20 mouse cellular contexts compared by ENCODE assay signal in genomic region chr4:86710666-86711215, GRCm38 (mm10). TPM values are rescaled to one million over a fixed set of nuclear protein-coding genes. Genes with fewer than 3 reads are reported as not detected.
A peak's percentile ranks its signal among the peaks of the same experiment; 100 is the strongest.
DNase-seq lines count a peak whose midpoint lies in the region; ATAC-seq lines count a peak whose summit lies in the region.
"Had no signal": no experiment of that assay in that cellular context is flagged by ENCODE, and none has a peak within 500 bp of the region (broad histone marks: within the 10 kb centered on the region; RNA-seq: fewer than 3 reads in every experiment).

No protein-coding gene starts in this region.

- no peaks in the 10 kb centered on the region for H3K4me1 ChIP-seq in heart, embryonic 16.5 days (ENCODE audit: control insufficient read depth, insufficient read depth, low read length)
- no peaks in the 10 kb centered on the region for H3K4me1 ChIP-seq in stomach, embryonic 15.5 days
- H3K4me1 ChIP-seq: hindbrain, embryonic 12.5 days; liver, embryonic 12.5 days; midbrain, embryonic 12.5 days; neural tube, embryonic 12.5 days had no signal

- intact Hi-C loops in heart, postnatal 10 days (cut with DNase I) = no loop called here

- H3K4me2 ChIP-seq in heart, embryonic 16.5 days (ENCODE audit: low read depth, low read length) = no peak overlapping the region
- no peak overlapping the region for H3K4me2 ChIP-seq in stomach, embryonic 15.5 days
- H3K4me2 ChIP-seq: embryonic facial prominence, embryonic 12.5 days; hindbrain, embryonic 12.5 days; liver, embryonic 12.5 days; lung, embryonic 14.5 days; midbrain, embryonic 12.5 days; neural tube, embryonic 12.5 days had no signal

- no peak for DNase-seq in heart, postnatal 10 days
- DNase-seq in 416B (ENCODE audit: low read depth) (peak; percentile 84), R1 (ENCODE audit: low read depth, low spot score) (peak; percentile 65)
- DNase-seq in cerebellum, postnatal 36 days = no peak
- DNase-seq in lung, postnatal 4 days = no peak
- DNase-seq: heart, postnatal 14 days; kidney, adult 2 months; kidney, postnatal 10 days; lung, embryonic 14.5 days; lung, postnatal 36 days; right cerebral cortex, postnatal 4 days; thymus, postnatal 36 days had no signal

- no peaks in the 10 kb centered on the region for H3K36me3 ChIP-seq in heart, embryonic 16.5 days (ENCODE audit: control insufficient read depth, insufficient read depth)
- H3K36me3 ChIP-seq in stomach, embryonic 15.5 days = no peaks in the 10 kb centered on the region
- H3K36me3 ChIP-seq: embryonic facial prominence, embryonic 12.5 days; hindbrain, embryonic 12.5 days; liver, embryonic 12.5 days; midbrain, embryonic 12.5 days; neural tube, embryonic 12.5 days had no signal

- WGBS in heart, embryonic 16.5 days = 55% methylated on average over 4 of the region's 4 CpGs
- 57% methylated on average over 4 of the region's 4 CpGs for WGBS in stomach, embryonic 15.5 days

- no peak for ATAC-seq in heart, embryonic 16.5 days (replicated peaks; ENCODE audit: extremely low read depth, insufficient read depth, low FRiP score)
- no peak for ATAC-seq in stomach, embryonic 15.5 days (ENCODE audit: insufficient read depth, low FRiP score, low read depth)
- ATAC-seq: forebrain, embryonic 16.5 days; liver, embryonic 12.5 days had no signal

- H3K27ac ChIP-seq in heart, embryonic 16.5 days (ENCODE audit: low read length) = peak overlapping the region; percentile 35; the same call in 1 of the 2 replicates
- H3K27ac ChIP-seq in stomach, embryonic 15.5 days = 0 out of 2 replicates have a peak overlapping the region, but pooled peaks have one; percentile 40
- H3K27ac ChIP-seq: embryonic facial prominence, embryonic 12.5 days; hindbrain, embryonic 12.5 days; liver, embryonic 12.5 days; midbrain, embryonic 12.5 days; neural tube, embryonic 12.5 days had no signal

- no peaks in the 10 kb centered on the region for H3K9me3 ChIP-seq in heart, embryonic 16.5 days (replicated peaks; ENCODE audit: control insufficient read depth, low read length)
- no peaks in the 10 kb centered on the region for H3K9me3 ChIP-seq in stomach, embryonic 15.5 days
- H3K9me3 ChIP-seq: embryonic facial prominence, embryonic 12.5 days; hindbrain, embryonic 12.5 days; liver, embryonic 12.5 days; midbrain, embryonic 12.5 days; neural tube, embryonic 12.5 days had no signal

- no peak overlapping the region for H3K9ac ChIP-seq in heart, embryonic 16.5 days (ENCODE audit: low read length)
- no peak overlapping the region for H3K9ac ChIP-seq in stomach, embryonic 15.5 days
- H3K9ac ChIP-seq: embryonic facial prominence, embryonic 12.5 days; hindbrain, embryonic 12.5 days; liver, embryonic 12.5 days; lung, embryonic 14.5 days; midbrain, embryonic 12.5 days; neural tube, embryonic 12.5 days had no signal

- H3K4me3 ChIP-seq in heart, embryonic 16.5 days (ENCODE audit: low read length) = no peak overlapping the region
- no peak overlapping the region for H3K4me3 ChIP-seq in stomach, embryonic 15.5 days (replicated peaks)
- H3K4me3 ChIP-seq: embryonic facial prominence, embryonic 12.5 days; hindbrain, embryonic 12.5 days; liver, embryonic 12.5 days; midbrain, embryonic 12.5 days; neural tube, embryonic 12.5 days had no signal

- H3K27me3 ChIP-seq in heart, embryonic 16.5 days (ENCODE audit: control insufficient read depth, insufficient read depth, low read length) = no peaks in the 10 kb centered on the region
- H3K27me3 ChIP-seq in stomach, embryonic 15.5 days (replicated peaks) = no peaks in the 10 kb centered on the region
- H3K27me3 ChIP-seq: embryonic facial prominence, embryonic 12.5 days; hindbrain, embryonic 12.5 days; liver, embryonic 12.5 days; midbrain, embryonic 12.5 days; neural tube, embryonic 12.5 days had no signal

RNA-seq across cellular contexts. Expression of gene Dennd4c, which starts 37.6 kb away (rescaled TPM):
- polyA plus RNA-seq in heart, embryonic 16.5 days (2015; fragmentation: Nextera tagmentation; extraction: Ambion mirVana) = 4.6 and 5.6 TPM in 2 replicates
- 10 to 100 TPM; 34.2 to 34.8 TPM for total RNA-seq in heart, postnatal 10 days (2021)
- polyA plus RNA-seq in stomach, embryonic 15.5 days (2015; fragmentation: Nextera tagmentation; extraction: Ambion mirVana) = 7.6 and 9.3 TPM in 2 replicates

RNA-seq across cellular contexts. Expression of gene Plin2, which starts 40.9 kb away (rescaled TPM):
- 76.3 and 79.3 TPM in 2 replicates for polyA plus RNA-seq in heart, embryonic 16.5 days (2015; fragmentation: Nextera tagmentation; extraction: Ambion mirVana)
- 100 to 1,000 TPM; 132 to 153 TPM for total RNA-seq in heart, postnatal 10 days (2021)
- polyA plus RNA-seq in stomach, embryonic 15.5 days (2015; fragmentation: Nextera tagmentation; extraction: Ambion mirVana) = 76.3 and 82.3 TPM in 2 replicates

Comparison
In these comparisons a context has a peak if more than half of its experiments do, and no peak if none do; other contexts are left out.
1. DNase-seq: peak in 416B (single experiment) and R1 (single experiment); none in heart, postnatal 10 days (0 of 2), cerebellum, postnatal 36 days (0 of 2) and lung, postnatal 4 days (0 of 2).